Mouse (Mus musculus): Measurements from ENCODE around the gene Nol3. TPM values are rescaled to one million over a fixed set of nuclear protein-coding genes. Genes with fewer than 3 reads are reported as not detected.
A peak's percentile ranks its signal among the peaks of the same experiment; 100 is the strongest.
"Not testable (repeated sequence)": the region's sequence is repeated elsewhere in the genome, so short reads cannot be mapped to it uniquely, and the experiment has no call there.

Gene Nol3
- polyA plus RNA-seq, 1 experiment from 2014 or later: 2.9 TPM

DNA sequence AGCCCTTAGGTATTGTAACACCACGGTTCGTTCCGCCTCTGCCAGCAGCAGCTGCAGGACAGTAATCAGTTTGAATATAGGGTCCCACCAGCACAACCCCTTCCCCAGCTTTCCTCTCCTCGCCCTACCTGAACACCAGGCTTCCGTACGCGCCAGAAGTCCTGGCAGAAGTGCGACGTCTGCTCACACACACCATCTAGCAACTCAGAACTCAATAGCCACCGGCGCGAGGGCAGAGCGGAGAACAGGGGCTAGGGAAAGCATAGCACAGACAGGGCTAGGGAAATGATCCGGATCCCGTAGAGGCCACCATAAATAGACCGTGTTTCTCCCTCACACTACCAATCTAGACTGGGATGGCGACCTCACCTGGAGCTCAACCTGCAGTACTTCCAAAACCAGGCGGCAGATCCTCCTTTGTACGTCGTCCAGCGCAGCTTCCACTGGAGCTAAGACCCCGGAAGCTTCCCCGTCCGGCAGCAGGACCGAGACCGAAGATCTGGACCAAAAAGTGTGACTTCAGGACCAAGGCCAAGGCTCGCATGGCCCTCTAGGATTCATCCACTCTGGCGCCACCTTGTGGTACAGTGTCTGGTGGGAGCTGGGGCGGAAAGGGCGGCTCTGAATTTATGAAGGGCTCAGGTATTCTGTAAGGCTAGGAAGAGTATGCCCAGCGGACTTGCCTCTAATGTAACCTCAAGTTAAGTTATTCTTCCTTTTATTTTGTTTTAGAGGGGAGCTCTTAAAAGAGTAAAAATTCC is 14.8 kb downstream of the Nol3 start:
- ATAC-seq (no peak), DNase-seq (ENCODE audit: low spot score) (peak; percentile 84)
- WGBS: 6% methylated on average over 31 of the region's 31 CpGs
- no peak overlapping the region for H3K27ac ChIP-seq (ENCODE audit: low read depth, low read length)
- peaks cover 5% of the 10 kb centered on the region for H3K27me3 ChIP-seq (replicated peaks; ENCODE audit: control insufficient read depth, insufficient read depth, low read length)
- H3K4me3 ChIP-seq (ENCODE audit: low read depth, low read length): peak overlapping the region; percentile 50
- H3K9me3 ChIP-seq (replicated peaks; ENCODE audit: control insufficient read depth, low read length): no peaks in the 10 kb centered on the region
- peak overlapping the region; percentile 69 for H3K9ac ChIP-seq (ENCODE audit: low read length)
- H3K36me3 ChIP-seq (ENCODE audit: control insufficient read depth, insufficient read depth, low read length): no peaks in the 10 kb centered on the region
- H3K4me2 ChIP-seq (ENCODE audit: low read length): peak overlapping the region; percentile 67
- H3K4me1 ChIP-seq (ENCODE audit: control insufficient read depth, insufficient read depth, low read length): peaks cover 22% of the 10 kb centered on the region

DNA sequence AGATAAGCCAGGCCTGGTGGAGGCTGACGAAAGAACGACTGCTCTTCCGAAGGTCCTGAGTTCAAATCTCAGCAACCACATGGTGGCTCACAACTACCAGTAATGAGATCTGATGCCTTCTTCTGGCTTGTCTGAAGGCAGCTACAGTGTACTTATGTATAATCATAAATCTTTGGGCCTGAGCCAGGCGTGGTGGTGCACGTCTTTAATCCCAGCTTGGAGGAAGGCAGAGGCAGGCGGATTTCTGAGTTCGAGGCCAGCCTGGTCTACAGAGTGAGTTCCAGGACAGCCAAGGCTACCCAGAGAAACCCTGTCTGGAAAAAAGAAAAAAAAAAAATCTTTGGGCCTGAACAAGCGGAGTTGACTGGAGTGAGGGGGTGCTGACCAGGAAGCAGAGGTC is 15.4 kb downstream of the Nol3 start:
- not testable (repeated sequence) for H3K27me3 ChIP-seq (replicated peaks; ENCODE audit: control insufficient read depth, insufficient read depth, low read length); DNase-seq (ENCODE audit: low spot score); H3K9ac ChIP-seq (ENCODE audit: low read length); H3K36me3 ChIP-seq (ENCODE audit: control insufficient read depth, insufficient read depth, low read length); H3K27ac ChIP-seq (ENCODE audit: low read depth, low read length); ATAC-seq; H3K4me2 ChIP-seq (ENCODE audit: low read length); H3K9me3 ChIP-seq (replicated peaks; ENCODE audit: control insufficient read depth, low read length); H3K4me3 ChIP-seq (ENCODE audit: low read depth, low read length)
- 86% methylated on average over 8 of the region's 8 CpGs for WGBS
- peaks cover 17% of the 10 kb centered on the region for H3K4me1 ChIP-seq (ENCODE audit: control insufficient read depth, insufficient read depth, low read length)

DNA sequence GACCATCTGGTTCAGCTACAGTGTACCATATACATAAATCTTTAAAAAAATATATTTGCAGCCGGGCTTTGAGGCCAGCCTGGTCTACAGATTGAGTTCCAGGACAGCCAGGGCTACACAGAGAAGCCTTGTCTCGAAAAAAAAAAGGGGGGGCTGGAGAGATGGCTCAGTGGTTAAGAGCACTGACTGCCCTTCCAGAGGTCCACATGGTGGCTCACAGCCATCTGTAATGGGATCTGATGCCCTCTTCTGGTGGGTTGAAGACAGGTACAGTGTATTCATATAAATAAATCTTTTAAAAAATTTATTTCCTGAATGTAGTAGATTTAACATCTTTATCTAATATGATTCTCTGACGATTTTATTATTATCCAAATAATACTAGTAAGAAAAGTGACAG is 15.9 kb downstream of the Nol3 start:
- not testable (repeated sequence) for H3K9me3 ChIP-seq (replicated peaks; ENCODE audit: control insufficient read depth, low read length); H3K4me2 ChIP-seq (ENCODE audit: low read length); H3K4me3 ChIP-seq (ENCODE audit: low read depth, low read length); DNase-seq (ENCODE audit: low spot score); H3K9ac ChIP-seq (ENCODE audit: low read length); H3K36me3 ChIP-seq (ENCODE audit: control insufficient read depth, insufficient read depth, low read length); ATAC-seq; H3K27ac ChIP-seq (ENCODE audit: low read depth, low read length); H3K27me3 ChIP-seq (replicated peaks; ENCODE audit: control insufficient read depth, insufficient read depth, low read length)
- peaks cover 17% of the 10 kb centered on the region for H3K4me1 ChIP-seq (ENCODE audit: control insufficient read depth, insufficient read depth, low read length)
- 73% methylated on average over 3 of the region's 3 CpGs for WGBS

DNA sequence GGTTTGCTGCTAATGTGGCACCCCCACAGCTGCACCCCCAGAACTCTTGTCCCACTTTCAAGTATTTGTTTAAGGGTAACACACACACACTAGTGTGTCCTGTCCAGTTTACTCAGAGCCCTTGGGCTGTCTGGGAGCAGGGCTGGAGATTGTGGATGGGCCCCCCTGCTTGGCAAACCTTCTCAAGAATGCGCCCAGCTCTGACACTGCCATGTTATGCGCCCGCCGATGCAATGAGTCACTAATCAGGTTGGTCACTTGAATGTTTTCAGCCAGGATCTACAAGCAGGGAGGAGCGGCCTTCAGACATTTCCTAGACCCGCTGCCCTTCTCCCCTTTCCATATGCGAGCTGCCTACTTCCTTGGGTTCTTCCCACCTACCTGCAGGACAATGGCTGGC is 16.5 kb downstream of the Nol3 start:
- H3K9ac ChIP-seq (ENCODE audit: low read length): no peak overlapping the region
- WGBS: 86% methylated on average over 7 of the region's 7 CpGs
- no peaks in the 10 kb centered on the region for H3K36me3 ChIP-seq (ENCODE audit: control insufficient read depth, insufficient read depth, low read length)
- no peak overlapping the region for H3K4me3 ChIP-seq (ENCODE audit: low read depth, low read length)
- no peak for DNase-seq (ENCODE audit: low spot score)
- ATAC-seq: no peak
- H3K9me3 ChIP-seq (replicated peaks; ENCODE audit: control insufficient read depth, low read length): no peaks in the 10 kb centered on the region
- peaks cover 5% of the 10 kb centered on the region for H3K27me3 ChIP-seq (replicated peaks; ENCODE audit: control insufficient read depth, insufficient read depth, low read length)
- peaks cover 16% of the 10 kb centered on the region for H3K4me1 ChIP-seq (ENCODE audit: control insufficient read depth, insufficient read depth, low read length)
- H3K27ac ChIP-seq (ENCODE audit: low read depth, low read length): no peak overlapping the region
- H3K4me2 ChIP-seq (ENCODE audit: low read length): no peak overlapping the region

DNA sequence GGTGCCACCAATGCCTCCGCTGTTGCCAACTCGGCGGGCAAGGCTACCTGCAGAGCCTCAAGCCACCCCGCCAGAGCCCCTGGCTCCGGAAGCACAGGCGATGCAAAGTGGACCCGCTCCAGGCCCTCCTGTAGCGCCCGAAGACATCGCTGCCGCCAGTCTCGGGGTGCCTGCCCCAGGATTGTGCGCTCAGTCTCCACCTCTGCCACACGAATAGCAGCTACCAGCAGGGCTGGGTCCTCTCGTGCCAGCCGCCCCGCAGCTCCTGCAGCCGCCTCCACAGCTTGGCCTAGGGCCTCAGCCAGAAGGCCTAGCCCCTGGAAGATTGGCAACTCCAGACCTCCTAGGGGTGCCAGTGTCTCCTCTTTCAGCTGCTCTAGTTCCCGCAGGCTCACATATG is 17.5 kb downstream of the Nol3 start:
- Histone ChIP-seq H3K9me3 (replicated peaks; ENCODE audit: control insufficient read depth, low read length) (no peaks in the 10 kb centered on the region), H3K9ac (ENCODE audit: low read length) (no peak overlapping the region), H3K36me3 (ENCODE audit: control insufficient read depth, insufficient read depth, low read length) (no peaks in the 10 kb centered on the region), H3K27ac (ENCODE audit: low read depth, low read length) (no peak overlapping the region), H3K4me3 (ENCODE audit: low read depth, low read length) (no peak overlapping the region), H3K4me2 (ENCODE audit: low read length) (no peak overlapping the region), H3K27me3 (replicated peaks; ENCODE audit: control insufficient read depth, insufficient read depth, low read length) (peaks cover 5% of the 10 kb centered on the region), H3K4me1 (ENCODE audit: control insufficient read depth, insufficient read depth, low read length) (peaks cover 15% of the 10 kb centered on the region)
- WGBS: 74% methylated on average over 19 of the region's 19 CpGs
- DNase-seq (ENCODE audit: low spot score) (no peak), ATAC-seq (no peak)

DNA sequence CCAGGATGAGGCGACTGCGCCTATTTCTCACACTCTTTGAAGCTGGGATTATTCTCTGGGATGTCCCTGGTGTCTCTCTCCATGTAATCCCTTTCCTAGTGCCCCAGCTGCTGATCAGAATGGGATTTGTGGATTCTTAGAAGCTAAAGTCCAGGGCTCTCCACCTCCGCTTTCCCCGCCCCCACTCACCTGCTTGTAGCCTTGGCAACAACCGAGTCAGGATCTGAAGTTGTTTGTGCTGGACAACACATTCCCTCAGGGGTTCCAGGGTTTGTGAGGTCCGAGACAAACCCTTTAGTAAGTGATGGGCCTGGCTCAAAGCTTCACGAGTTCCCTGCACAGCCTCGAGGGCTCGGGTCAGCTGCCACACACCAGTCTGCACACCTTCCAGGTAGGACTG is 18.8 kb downstream of the Nol3 start:
- Histone ChIP-seq H3K36me3 (ENCODE audit: control insufficient read depth, insufficient read depth, low read length) (peaks cover 12% of the 10 kb centered on the region), H3K9ac (ENCODE audit: low read length) (no peak overlapping the region), H3K4me1 (ENCODE audit: control insufficient read depth, insufficient read depth, low read length) (peaks cover 17% of the 10 kb centered on the region), H3K4me3 (ENCODE audit: low read depth, low read length) (no peak overlapping the region), H3K27ac (ENCODE audit: low read depth, low read length) (no peak overlapping the region), H3K9me3 (replicated peaks; ENCODE audit: control insufficient read depth, low read length) (no peaks in the 10 kb centered on the region), H3K4me2 (ENCODE audit: low read length) (no peak overlapping the region), H3K27me3 (replicated peaks; ENCODE audit: control insufficient read depth, insufficient read depth, low read length) (peaks cover 5% of the 10 kb centered on the region)
- ATAC-seq (no peak), DNase-seq (ENCODE audit: low spot score) (no peak)
- WGBS: 63% methylated on average over 9 of the region's 9 CpGs

DNA sequence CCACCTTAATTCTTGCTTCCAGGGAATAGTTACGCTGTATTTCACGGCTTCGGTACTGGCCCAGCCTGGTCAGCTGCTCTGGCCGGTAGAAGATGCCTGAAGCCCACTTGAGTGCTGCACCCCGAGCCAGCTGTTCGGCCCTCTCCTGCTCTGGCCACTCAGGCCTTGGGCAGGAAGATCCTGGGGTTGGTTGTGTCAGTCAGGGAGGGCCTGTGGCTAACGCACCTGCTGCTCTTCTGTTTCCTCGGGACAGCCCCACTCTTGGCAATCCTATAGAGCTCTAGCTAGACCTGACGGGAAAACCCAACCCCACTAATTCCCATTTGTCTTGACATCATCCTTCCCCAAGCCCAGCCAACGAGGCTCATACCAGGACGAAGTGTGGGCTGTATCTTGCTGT is 19.3 kb downstream of the Nol3 start:
- ATAC-seq (no peak), DNase-seq (ENCODE audit: low spot score) (no peak)
- no peak overlapping the region for H3K4me3 ChIP-seq (ENCODE audit: low read depth, low read length)
- peaks cover 5% of the 10 kb centered on the region for H3K27me3 ChIP-seq (replicated peaks; ENCODE audit: control insufficient read depth, insufficient read depth, low read length)
- H3K9me3 ChIP-seq (replicated peaks; ENCODE audit: control insufficient read depth, low read length): no peaks in the 10 kb centered on the region
- H3K9ac ChIP-seq (ENCODE audit: low read length): no peak overlapping the region
- 72% methylated on average over 11 of the region's 11 CpGs for WGBS
- peaks cover 15% of the 10 kb centered on the region for H3K4me1 ChIP-seq (ENCODE audit: control insufficient read depth, insufficient read depth, low read length)
- no peak overlapping the region for H3K4me2 ChIP-seq (ENCODE audit: low read length)
- H3K27ac ChIP-seq (ENCODE audit: low read depth, low read length): no peak overlapping the region
- peaks cover 17% of the 10 kb centered on the region for H3K36me3 ChIP-seq (ENCODE audit: control insufficient read depth, insufficient read depth, low read length)

DNA sequence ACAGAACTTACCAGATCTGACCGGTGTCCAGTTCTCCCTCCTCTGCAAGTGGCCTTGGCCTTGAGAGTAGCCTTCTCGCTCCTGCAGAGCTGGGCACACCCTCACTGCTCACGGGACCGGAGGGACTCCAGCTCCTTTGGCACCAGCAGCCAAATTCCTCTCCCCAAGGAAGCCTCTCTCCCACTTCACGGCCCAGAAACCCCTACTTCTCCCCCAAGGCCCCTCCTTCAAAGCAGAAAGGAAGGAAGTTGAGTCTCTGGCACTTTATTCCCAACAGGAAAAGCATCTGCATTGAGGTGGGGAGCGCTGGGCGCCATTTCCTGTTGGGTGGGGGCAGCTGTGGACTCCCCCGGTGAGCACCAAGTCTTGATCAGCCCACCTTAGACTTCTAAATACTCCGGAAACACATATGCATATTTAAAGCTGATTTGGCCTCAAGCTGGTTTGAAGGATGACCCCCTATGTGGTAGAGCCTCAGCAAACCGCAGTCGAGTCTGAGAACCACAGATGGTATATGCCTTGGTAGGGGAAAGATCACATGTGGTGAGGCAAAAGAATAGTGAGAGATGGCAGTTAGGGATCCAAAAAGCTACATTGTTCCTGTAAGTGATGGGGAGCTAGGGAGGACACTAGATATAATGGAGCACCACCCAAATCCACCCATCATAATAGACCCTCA is 20.1 kb downstream of the Nol3 start, which contains the start of gene Exoc3l:
TSS of gene Exoc3l (minus strand) at position 207 of the 679 bp plus-strand sequence.
- 76% methylated on average over 11 of the region's 11 CpGs for WGBS
- DNase-seq (ENCODE audit: low spot score) (no peak), ATAC-seq (no peak)
- no peaks in the 10 kb centered on the region for H3K27me3 ChIP-seq (replicated peaks; ENCODE audit: control insufficient read depth, insufficient read depth, low read length)
- no peak within 1 kb of the TSS for H3K27ac ChIP-seq (ENCODE audit: low read depth, low read length)
- peak within 1 kb of the TSS; percentile 92 for H3K4me2 ChIP-seq (ENCODE audit: low read length)
- H3K4me3 ChIP-seq (ENCODE audit: low read depth, low read length): peak within 1 kb of the TSS; percentile 97; the same call in 1 of the 2 replicates
- H3K9ac ChIP-seq (ENCODE audit: low read length): peak within 1 kb of the TSS; percentile 91; the same call in 1 of the 2 replicates
- no peaks in the 10 kb centered on the region for H3K9me3 ChIP-seq (replicated peaks; ENCODE audit: control insufficient read depth, low read length)
- H3K4me1 ChIP-seq (ENCODE audit: control insufficient read depth, insufficient read depth, low read length): peaks cover 15% of the 10 kb centered on the region
- H3K36me3 ChIP-seq (ENCODE audit: control insufficient read depth, insufficient read depth, low read length): peaks cover 25% of the 10 kb centered on the region
